Mouse (Mus musculus): ENCODE measurements around the gene Itga6.

- TF ChIP-seq GATA1 (IDR thresholded peaks at IDR 0.05; ENCODE audit: low read length) (no peak), TAL1 (IDR thresholded peaks at IDR 0.05; ENCODE audit: low read length) (no peak)
Measured at GRCm38 (mm10) chr2:71877865-71878264, 132.4 kb downstream of the Itga6 start.
